In genomic region chr5:122142230-122142992, GRCm38 (mm10) we compare ENCODE assay signal across 9 mouse cellular contexts. TPM values are rescaled to one million over a fixed set of nuclear protein-coding genes. Genes with fewer than 3 reads are reported as not detected.
DNase-seq lines count a peak whose midpoint lies in the region; ATAC-seq and TF ChIP-seq lines count a peak whose summit lies in the region.
"Had no signal": no experiment of that assay in that cellular context is flagged by ENCODE, and none has a peak within 500 bp of the region (broad histone marks: within the 10 kb centered on the region; RNA-seq: fewer than 3 reads in every experiment).

No protein-coding gene starts in this region.

- ATAC-seq in intestine, postnatal 0 days = no peak
- no peak for ATAC-seq in intestine, embryonic 16.5 days
- ATAC-seq in limb, embryonic 11.5 days (ENCODE audit: insufficient number of reproducible peaks, low FRiP score, low TSS enrichment, low read depth) = no peak

- no peaks in the 10 kb centered on the region for H3K9me3 ChIP-seq in intestine, postnatal 0 days (ENCODE audit: control insufficient read depth)
- H3K9me3 ChIP-seq in intestine, embryonic 16.5 days (ENCODE audit: control insufficient read depth, low read length) = no peaks in the 10 kb centered on the region
- no peaks in the 10 kb centered on the region for H3K9me3 ChIP-seq in limb, embryonic 11.5 days (ENCODE audit: control insufficient read depth, low read length)
- H3K9me3 ChIP-seq: megakaryocyte, embryonic 14.5 days had no signal

- H3K4me3 ChIP-seq in intestine, postnatal 0 days (ENCODE audit: low read depth, low read length) = no peak overlapping the region
- H3K4me3 ChIP-seq in intestine, embryonic 16.5 days (ENCODE audit: low read length) = no peak overlapping the region
- no peak overlapping the region for H3K4me3 ChIP-seq in limb, embryonic 11.5 days (ENCODE audit: low read depth, low read length)
- H3K4me3 ChIP-seq in spleen, adult 2 months (ENCODE audit: extremely low read depth, insufficient read depth, insufficient read length) = no peak overlapping the region
- H3K4me3 ChIP-seq: megakaryocyte, embryonic 14.5 days had no signal

- no peaks in the 10 kb centered on the region for H3K27me3 ChIP-seq in intestine, postnatal 0 days (replicated peaks; ENCODE audit: control insufficient read depth, insufficient read depth, low read length)
- no peaks in the 10 kb centered on the region for H3K27me3 ChIP-seq in intestine, embryonic 16.5 days (replicated peaks; ENCODE audit: control insufficient read depth, insufficient read depth, low read length)
- H3K27me3 ChIP-seq in limb, embryonic 11.5 days (ENCODE audit: control insufficient read depth, insufficient read depth, low read length) = no peaks in the 10 kb centered on the region
- H3K27me3 ChIP-seq in spleen, adult 2 months (ENCODE audit: control insufficient read depth, insufficient read depth, low read length) = no peaks in the 10 kb centered on the region

- 59% methylated on average over 7 of the region's 8 CpGs for WGBS in intestine, postnatal 0 days
- 49% methylated on average over 8 of the region's 8 CpGs for WGBS in intestine, embryonic 16.5 days
- WGBS in limb, embryonic 11.5 days = 61% methylated on average over 8 of the region's 8 CpGs
- 36% methylated on average over 8 of the region's 8 CpGs for WGBS in spleen, adult 2 months

- TF ChIP-seq POLR2A in spleen, adult 2 months (IDR thresholded peaks at IDR 0.05; ENCODE audit: low read depth, low read length) = no peak

- DNase-seq in CD8-positive naive resting alpha-beta T cell, adult 2 months (ENCODE audit: low read depth in 2 of 2, low spot score in 2 of 2) = peak; percentile 63 to 72
- peak; percentile 65 for DNase-seq in T-cell, adult 2 months (ENCODE audit: low spot score)
- peak; percentile 73 for DNase-seq in limb, embryonic 11.5 days (ENCODE audit: low spot score)
- peak; percentile 43 to 46 for DNase-seq in spleen, adult 2 months (ENCODE audit: low read depth in 1 of 2, low spot score in 2 of 2)
- DNase-seq in left cerebral cortex, postnatal 10 days (ENCODE audit: extremely low spot score in 1 of 2, low spot score in 2 of 2) = no peak
- no peak for DNase-seq in right cerebral cortex, postnatal 36 days (ENCODE audit: low spot score in 2 of 2)

- H3K36me3 ChIP-seq in intestine, postnatal 0 days (ENCODE audit: control insufficient read depth, insufficient read depth) = no peaks in the 10 kb centered on the region
- no peaks in the 10 kb centered on the region for H3K36me3 ChIP-seq in intestine, embryonic 16.5 days (ENCODE audit: control insufficient read depth, insufficient read depth, low read length)
- no peaks in the 10 kb centered on the region for H3K36me3 ChIP-seq in limb, embryonic 11.5 days (ENCODE audit: control insufficient read depth, insufficient read depth, low read length)
- H3K36me3 ChIP-seq in spleen, adult 2 months (ENCODE audit: control insufficient read depth, insufficient read depth, low read length) = no peaks in the 10 kb centered on the region

- H3K27ac ChIP-seq in intestine, postnatal 0 days (ENCODE audit: low read depth, low read length) = no peak overlapping the region
- H3K27ac ChIP-seq in intestine, embryonic 16.5 days (ENCODE audit: low read length) = no peak overlapping the region
- H3K27ac ChIP-seq in limb, embryonic 11.5 days (replicated peaks; ENCODE audit: low read depth, low read length) = no peak overlapping the region
- H3K27ac ChIP-seq in spleen, adult 2 months (ENCODE audit: insufficient read depth, low read length) = no peak overlapping the region

- peak; percentile 76 for TF ChIP-seq CTCF in intestine, postnatal 0 days (IDR thresholded peaks at IDR 0.05; ENCODE audit: low read depth)
- peak; percentile 58; the same call in 1 of the 2 replicates for TF ChIP-seq CTCF in spleen, adult 2 months (IDR thresholded peaks at IDR 0.05; ENCODE audit: extremely low read depth, insufficient read depth, insufficient read length, insufficient replicate concordance)

- no peak overlapping the region for H3K4me2 ChIP-seq in intestine, postnatal 0 days (replicated peaks; ENCODE audit: low read depth)
- no peak overlapping the region for H3K4me2 ChIP-seq in intestine, embryonic 16.5 days (ENCODE audit: low read depth, low read length)
- H3K4me2 ChIP-seq in limb, embryonic 11.5 days (ENCODE audit: low read depth, severe bottlenecking) = no peak overlapping the region

- no peak overlapping the region for H3K9ac ChIP-seq in intestine, postnatal 0 days (ENCODE audit: low read depth, low read length)
- H3K9ac ChIP-seq in intestine, embryonic 16.5 days (ENCODE audit: low read depth, low read length) = no peak overlapping the region
- no peak overlapping the region for H3K9ac ChIP-seq in limb, embryonic 11.5 days (ENCODE audit: low read length)

- intact Hi-C loops in left cerebral cortex, postnatal 10 days (cut with DNase I) = no loop called here

- no peaks in the 10 kb centered on the region for H3K4me1 ChIP-seq in intestine, postnatal 0 days (replicated peaks; ENCODE audit: control insufficient read depth, insufficient read depth, low read length)
- peaks cover 8% of the 10 kb centered on the region; the same call in 1 of the 2 replicates for H3K4me1 ChIP-seq in intestine, embryonic 16.5 days (ENCODE audit: control insufficient read depth, insufficient read depth, low read length)
- H3K4me1 ChIP-seq in limb, embryonic 11.5 days (ENCODE audit: control insufficient read depth, insufficient read depth, low read length) = peaks cover 11% of the 10 kb centered on the region; the same call in 1 of the 2 replicates
- peaks cover 6% of the 10 kb centered on the region; the same call in 1 of the 2 replicates for H3K4me1 ChIP-seq in spleen, adult 2 months (ENCODE audit: control insufficient read depth, insufficient read depth, insufficient read length)

RNA-seq across cellular contexts. Expression of gene Ccdc63, which starts 1.8 kb away (rescaled TPM):
- polyA plus RNA-seq in intestine, postnatal 0 days (2015; fragmentation: Nextera tagmentation; extraction: Ambion mirVana) = not detected in 2 replicates
- not detected in 2 replicates for polyA plus RNA-seq in intestine, embryonic 16.5 days (2015; fragmentation: Nextera tagmentation; extraction: Ambion mirVana)
- 0.04 TPM in 1 of 2 replicates, not detected in the other for polyA plus RNA-seq in limb, embryonic 11.5 days (2014; fragmentation: Nextera tagmentation; extraction: Ambion mirVana)
- polyA plus RNA-seq in spleen, adult 2 months (2012; rRNA removed) = 0.12 and 0.16 TPM in 2 replicates
- 1 to 10 TPM in 1 of 2 experiments, under 1 TPM in 1; 0.24 to 1.2 TPM for total RNA-seq in left cerebral cortex, postnatal 10 days (2021)

RNA-seq across cellular contexts. Expression of gene Ppp1cc, which starts 15.7 kb away (rescaled TPM):
- 138 and 144 TPM in 2 replicates for polyA plus RNA-seq in intestine, postnatal 0 days (2015; fragmentation: Nextera tagmentation; extraction: Ambion mirVana)
- polyA plus RNA-seq in intestine, embryonic 16.5 days (2015; fragmentation: Nextera tagmentation; extraction: Ambion mirVana) = 213 and 215 TPM in 2 replicates
- polyA plus RNA-seq in limb, embryonic 11.5 days (2014; fragmentation: Nextera tagmentation; extraction: Ambion mirVana) = 314 and 346 TPM in 2 replicates
- polyA plus RNA-seq in spleen, adult 2 months (2012; rRNA removed) = 73.9 and 90.0 TPM in 2 replicates
- total RNA-seq in left cerebral cortex, postnatal 10 days (2021) = 100 to 1,000 TPM; 170 to 190 TPM

RNA-seq across cellular contexts. Expression of gene Myl2, which starts 41.7 kb away (rescaled TPM):
- polyA plus RNA-seq in intestine, postnatal 0 days (2015; fragmentation: Nextera tagmentation; extraction: Ambion mirVana) = not detected in 2 replicates
- polyA plus RNA-seq in intestine, embryonic 16.5 days (2015; fragmentation: Nextera tagmentation; extraction: Ambion mirVana) = 0.87 and 1.9 TPM in 2 replicates
- polyA plus RNA-seq in limb, embryonic 11.5 days (2014; fragmentation: Nextera tagmentation; extraction: Ambion mirVana) = 3.4 TPM in 1 of 2 replicates, not detected in the other
- 0.46 TPM in 1 of 2 replicates, not detected in the other for polyA plus RNA-seq in spleen, adult 2 months (2012; rRNA removed)
- total RNA-seq in left cerebral cortex, postnatal 10 days (2021) = 1 to 10 TPM in 1 of 2 experiments, under 1 TPM in 1; 0.97 to 1.4 TPM

Comparison
In these comparisons a context has a peak if more than half of its experiments do, and no peak if none do; other contexts are left out.
1. DNase-seq: peak in CD8-positive naive resting alpha-beta T cell, adult 2 months (2 of 2), T-cell, adult 2 months (single experiment), limb, embryonic 11.5 days (single experiment) and spleen, adult 2 months (2 of 2); none in left cerebral cortex, postnatal 10 days (0 of 2) and right cerebral cortex, postnatal 36 days (0 of 2).